Mouse (Mus musculus): ENCODE results near the gene Fgf13. TPM values are rescaled to one million over a fixed set of nuclear protein-coding genes. Genes with fewer than 3 reads are reported as not detected.

The Fgf13 gene
- polyA plus RNA-seq, 1 experiment: 0.74 TPM

DNA sequence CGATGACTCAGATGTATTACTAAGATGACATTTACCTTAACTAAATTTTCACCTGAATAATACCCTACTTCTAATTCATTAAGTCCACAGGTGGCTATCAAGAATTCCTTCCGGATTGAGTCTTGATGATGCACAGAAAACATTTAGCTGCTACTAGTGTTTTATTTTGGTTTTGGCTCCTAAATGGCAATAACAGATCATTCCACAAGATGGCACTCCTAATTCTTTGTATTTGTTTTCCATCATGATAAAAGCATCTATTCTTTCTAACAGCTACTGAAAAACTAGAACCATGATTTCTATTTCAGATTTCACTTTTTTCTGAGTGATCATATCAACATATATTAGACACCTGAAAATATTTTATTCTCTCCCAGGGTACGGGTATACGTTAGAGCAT, 373.7 kb downstream of the Fgf13 start:
- no peak for TF ChIP-seq POLR2A (IDR thresholded peaks at IDR 0.05; ENCODE audit: control insufficient read depth, low read depth, low read length)
- no peak for TF ChIP-seq CTCF (IDR thresholded peaks at IDR 0.05; ENCODE audit: control insufficient read depth, insufficient read depth, insufficient replicate concordance, low read depth, low read length)
- H3K4me1 ChIP-seq (ENCODE audit: control insufficient read depth, insufficient read depth, low read length): no peaks in the 10 kb centered on the region
- no peaks in the 10 kb centered on the region for H3K27me3 ChIP-seq (ENCODE audit: control insufficient read depth, insufficient read depth, low read length)

DNA sequence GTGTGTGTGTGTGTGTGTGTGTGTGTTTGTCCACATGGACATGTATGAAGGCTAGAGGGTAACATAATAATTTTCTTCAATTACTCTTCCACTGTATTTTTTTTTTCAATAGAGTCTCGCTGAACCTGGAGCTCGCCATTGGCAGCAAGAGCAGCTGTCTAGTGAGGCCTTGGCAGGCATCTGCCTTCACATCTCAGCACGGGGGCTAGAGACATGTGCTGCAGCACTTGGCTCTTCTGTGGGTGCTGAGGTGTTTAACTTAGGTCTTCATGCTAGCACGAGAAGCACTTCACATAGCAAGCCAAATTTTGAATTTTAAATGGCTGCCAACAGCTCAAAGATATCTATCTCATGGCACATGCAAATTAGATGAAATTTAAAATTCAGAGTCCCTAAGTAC, 380.9 kb downstream of the Fgf13 start:
- TF ChIP-seq CTCF (IDR thresholded peaks at IDR 0.05; ENCODE audit: control insufficient read depth, insufficient read depth, insufficient replicate concordance, low read depth, low read length): no peak
- no peak for TF ChIP-seq POLR2A (IDR thresholded peaks at IDR 0.05; ENCODE audit: control insufficient read depth, low read depth, low read length)
- Histone ChIP-seq H3K36me3 (ENCODE audit: control insufficient read depth, insufficient read depth, low read length) (no peaks in the 10 kb centered on the region), H3K4me3 (ENCODE audit: control insufficient read depth, low read depth, low read length) (no peak overlapping the region), H3K27me3 (ENCODE audit: control insufficient read depth, insufficient read depth, low read length) (no peaks in the 10 kb centered on the region), H3K27ac (ENCODE audit: control insufficient read depth, insufficient read depth, low read depth, low read length) (no peak overlapping the region), H3K4me1 (ENCODE audit: control insufficient read depth, insufficient read depth, low read length) (no peaks in the 10 kb centered on the region)

More for the DNA sequence above, 373.7 kb downstream of the Fgf13 start:
- H3K4me3 ChIP-seq (ENCODE audit: control insufficient read depth, low read depth, low read length): no peak overlapping the region
- H3K27ac ChIP-seq (ENCODE audit: control insufficient read depth, insufficient read depth, low read depth, low read length): no peak overlapping the region
- H3K36me3 ChIP-seq (ENCODE audit: control insufficient read depth, insufficient read depth, low read length): no peaks in the 10 kb centered on the region

DNA sequence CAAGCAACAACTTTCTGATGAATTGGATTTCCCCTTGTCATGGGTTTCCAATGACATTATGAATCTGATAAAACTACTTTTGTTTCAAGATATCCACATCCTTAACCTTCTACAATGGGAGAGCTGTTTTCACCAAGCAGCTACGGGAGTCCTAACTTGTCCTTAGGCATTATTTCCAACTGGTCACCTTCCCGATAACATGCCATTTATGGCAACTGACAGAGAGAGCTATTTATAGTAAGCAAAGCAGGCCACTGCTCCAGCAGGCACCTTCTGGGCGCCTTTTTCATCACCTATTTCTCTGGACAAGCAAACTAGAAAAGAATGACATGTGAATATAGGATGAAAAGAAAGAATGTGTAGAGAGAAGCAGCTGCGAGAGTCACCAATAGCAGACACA, 385.5 kb downstream of the Fgf13 start:
- Histone ChIP-seq H3K27me3 (ENCODE audit: control insufficient read depth, insufficient read depth, low read length) (no peaks in the 10 kb centered on the region), H3K36me3 (ENCODE audit: control insufficient read depth, insufficient read depth, low read length) (no peaks in the 10 kb centered on the region), H3K4me3 (ENCODE audit: control insufficient read depth, low read depth, low read length) (no peak overlapping the region), H3K4me1 (ENCODE audit: control insufficient read depth, insufficient read depth, low read length) (no peaks in the 10 kb centered on the region), H3K27ac (ENCODE audit: control insufficient read depth, insufficient read depth, low read depth, low read length) (no peak overlapping the region)
- no peak for TF ChIP-seq CTCF (IDR thresholded peaks at IDR 0.05; ENCODE audit: control insufficient read depth, insufficient read depth, insufficient replicate concordance, low read depth, low read length)
- TF ChIP-seq POLR2A (IDR thresholded peaks at IDR 0.05; ENCODE audit: control insufficient read depth, low read depth, low read length): no peak

DNA sequence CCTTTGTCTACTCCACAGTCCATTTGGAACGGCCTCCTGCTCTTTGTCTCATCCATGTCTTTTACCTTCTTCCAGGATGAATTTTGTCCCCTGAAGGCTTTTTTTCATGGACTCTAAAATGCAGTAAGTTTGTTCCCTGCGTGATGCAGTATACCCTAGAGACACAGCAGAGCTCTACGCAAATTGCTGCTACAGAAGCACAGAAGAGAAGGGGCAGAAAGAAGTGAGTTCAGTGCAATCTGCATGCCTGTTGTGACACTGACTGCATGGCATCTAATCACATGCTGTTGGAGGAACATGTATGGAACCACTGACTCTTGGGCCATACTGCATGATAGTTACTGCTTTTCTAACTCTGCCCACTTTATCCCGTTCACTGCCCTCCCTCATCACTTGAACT, 388.2 kb downstream of the Fgf13 start:
- Histone ChIP-seq H3K27ac (ENCODE audit: control insufficient read depth, insufficient read depth, low read depth, low read length) (no peak overlapping the region), H3K36me3 (ENCODE audit: control insufficient read depth, insufficient read depth, low read length) (no peaks in the 10 kb centered on the region), H3K4me3 (ENCODE audit: control insufficient read depth, low read depth, low read length) (no peak overlapping the region), H3K27me3 (ENCODE audit: control insufficient read depth, insufficient read depth, low read length) (no peaks in the 10 kb centered on the region), H3K4me1 (ENCODE audit: control insufficient read depth, insufficient read depth, low read length) (no peaks in the 10 kb centered on the region)
- TF ChIP-seq POLR2A (IDR thresholded peaks at IDR 0.05; ENCODE audit: control insufficient read depth, low read depth, low read length): no peak

DNA sequence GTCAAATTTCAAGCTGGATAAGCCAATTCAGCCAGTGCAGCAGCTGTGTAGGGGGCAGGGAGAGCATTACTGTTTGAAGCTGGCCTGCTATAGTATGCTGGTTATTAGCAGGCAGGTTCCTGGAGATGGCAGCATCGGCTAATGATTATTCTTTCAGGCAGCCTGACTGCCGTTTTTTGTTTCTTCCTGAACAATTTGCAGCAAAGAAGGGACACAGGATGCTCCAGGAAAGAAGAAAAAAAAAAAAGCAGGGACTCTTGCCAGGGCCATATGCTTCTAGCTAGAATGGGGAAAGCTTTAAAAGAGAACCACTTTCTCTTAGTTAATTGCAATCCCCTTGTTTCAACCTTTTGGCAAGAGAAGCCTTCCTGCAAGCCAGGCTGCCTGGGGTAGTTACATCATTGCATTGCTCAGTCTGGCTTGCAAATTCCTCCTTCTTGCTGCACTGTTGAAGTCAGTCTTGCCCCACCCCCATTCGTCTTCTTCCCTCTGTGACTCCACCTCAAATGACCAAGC, 388.7 kb downstream of the Fgf13 start:
- TF ChIP-seq CTCF (IDR thresholded peaks at IDR 0.05; ENCODE audit: control insufficient read depth, insufficient read depth, insufficient replicate concordance, low read depth, low read length) (no peak), POLR2A (IDR thresholded peaks at IDR 0.05; ENCODE audit: control insufficient read depth, low read depth, low read length) (no peak)
- H3K27ac ChIP-seq (ENCODE audit: control insufficient read depth, insufficient read depth, low read depth, low read length): no peak overlapping the region

DNA sequence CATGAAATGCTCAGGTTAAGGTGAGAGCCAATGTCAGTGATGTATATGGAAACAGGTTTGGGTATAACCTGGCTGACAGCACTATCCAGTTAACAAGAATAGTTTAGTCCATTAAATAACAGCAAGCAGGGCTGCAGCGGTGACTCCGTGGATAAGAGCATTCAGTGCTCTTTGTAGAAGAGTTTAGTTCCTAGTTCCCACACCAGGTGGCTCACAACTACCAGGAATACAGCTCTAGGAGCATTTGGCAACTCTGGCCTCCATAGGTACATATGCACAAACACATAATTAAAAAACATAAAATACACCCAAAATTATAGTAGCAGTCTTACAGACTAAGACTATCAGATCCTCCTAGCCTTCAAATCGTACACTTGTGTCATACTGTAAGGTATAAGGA, 390.2 kb downstream of the Fgf13 start:
- no peaks in the 10 kb centered on the region for H3K27me3 ChIP-seq (ENCODE audit: control insufficient read depth, insufficient read depth, low read length)
- TF ChIP-seq POLR2A (IDR thresholded peaks at IDR 0.05; ENCODE audit: control insufficient read depth, low read depth, low read length): no peak
- TF ChIP-seq CTCF (IDR thresholded peaks at IDR 0.05; ENCODE audit: control insufficient read depth, insufficient read depth, insufficient replicate concordance, low read depth, low read length): no peak
- H3K4me1 ChIP-seq (ENCODE audit: control insufficient read depth, insufficient read depth, low read length): no peaks in the 10 kb centered on the region
- H3K27ac ChIP-seq (ENCODE audit: control insufficient read depth, insufficient read depth, low read depth, low read length): no peak overlapping the region
- no peak overlapping the region for H3K4me3 ChIP-seq (ENCODE audit: control insufficient read depth, low read depth, low read length)
- no peaks in the 10 kb centered on the region for H3K36me3 ChIP-seq (ENCODE audit: control insufficient read depth, insufficient read depth, low read length)

More for the DNA sequence above, 388.7 kb downstream of the Fgf13 start:
- no peaks in the 10 kb centered on the region for H3K27me3 ChIP-seq (ENCODE audit: control insufficient read depth, insufficient read depth, low read length)
- no peaks in the 10 kb centered on the region for H3K36me3 ChIP-seq (ENCODE audit: control insufficient read depth, insufficient read depth, low read length)
- H3K4me1 ChIP-seq (ENCODE audit: control insufficient read depth, insufficient read depth, low read length): no peaks in the 10 kb centered on the region
- no peak overlapping the region for H3K4me3 ChIP-seq (ENCODE audit: control insufficient read depth, low read depth, low read length)

DNA sequence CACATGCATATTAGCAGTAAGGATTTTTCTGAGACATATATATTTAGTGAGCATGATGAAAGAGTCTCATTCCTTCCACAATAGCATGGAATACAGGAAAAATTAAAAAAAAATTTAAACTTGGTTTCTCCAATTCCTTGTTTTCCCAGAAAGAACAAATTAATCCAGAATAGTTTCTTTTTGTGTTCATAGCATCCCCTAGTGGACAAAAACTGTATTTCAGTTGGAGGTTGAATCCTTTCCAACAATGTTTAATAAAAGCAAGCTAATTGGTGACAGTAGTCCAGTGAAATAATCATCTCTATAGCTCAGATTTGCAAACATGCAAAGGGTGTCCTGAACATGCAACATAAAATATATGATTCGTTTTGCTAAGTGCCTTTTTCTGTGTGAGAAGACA, 395.7 kb downstream of the Fgf13 start:
- Histone ChIP-seq H3K36me3 (ENCODE audit: control insufficient read depth, insufficient read depth, low read length) (no peaks in the 10 kb centered on the region), H3K4me1 (ENCODE audit: control insufficient read depth, insufficient read depth, low read length) (no peaks in the 10 kb centered on the region), H3K4me3 (ENCODE audit: control insufficient read depth, low read depth, low read length) (no peak overlapping the region), H3K27me3 (ENCODE audit: control insufficient read depth, insufficient read depth, low read length) (no peaks in the 10 kb centered on the region), H3K27ac (ENCODE audit: control insufficient read depth, insufficient read depth, low read depth, low read length) (no peak overlapping the region)
- no peak for TF ChIP-seq POLR2A (IDR thresholded peaks at IDR 0.05; ENCODE audit: control insufficient read depth, low read depth, low read length)
- TF ChIP-seq CTCF (IDR thresholded peaks at IDR 0.05; ENCODE audit: control insufficient read depth, insufficient read depth, insufficient replicate concordance, low read depth, low read length): no peak

DNA sequence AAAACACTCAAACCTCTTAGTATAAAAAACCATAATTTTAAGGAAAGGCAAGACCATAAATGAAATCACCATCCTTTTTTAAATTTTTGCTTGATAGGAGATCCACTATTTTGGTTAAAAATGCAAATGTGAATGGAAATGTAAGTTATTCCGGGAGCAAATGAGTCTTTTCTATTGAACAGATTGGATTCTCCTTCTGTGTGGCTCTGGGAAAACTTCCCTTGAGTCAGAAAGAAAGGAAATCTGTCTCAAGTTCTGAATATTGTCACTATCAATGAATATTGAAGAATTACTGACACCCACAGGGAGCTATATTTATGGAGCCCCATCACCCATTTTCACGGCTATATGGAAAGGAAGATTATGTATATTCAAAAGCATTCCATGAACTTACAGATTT, 401.1 kb downstream of the Fgf13 start:
- Histone ChIP-seq H3K4me3 (ENCODE audit: control insufficient read depth, low read depth, low read length) (no peak overlapping the region), H3K27ac (ENCODE audit: control insufficient read depth, insufficient read depth, low read depth, low read length) (no peak overlapping the region), H3K36me3 (ENCODE audit: control insufficient read depth, insufficient read depth, low read length) (no peaks in the 10 kb centered on the region), H3K27me3 (ENCODE audit: control insufficient read depth, insufficient read depth, low read length) (no peaks in the 10 kb centered on the region), H3K4me1 (ENCODE audit: control insufficient read depth, insufficient read depth, low read length) (no peaks in the 10 kb centered on the region)
- TF ChIP-seq POLR2A (IDR thresholded peaks at IDR 0.05; ENCODE audit: control insufficient read depth, low read depth, low read length) (no peak), CTCF (IDR thresholded peaks at IDR 0.05; ENCODE audit: control insufficient read depth, insufficient read depth, insufficient replicate concordance, low read depth, low read length) (no peak)
